Mouse (Mus musculus): ENCODE measurements at regions not wholly inside any gene's neighbourhood (a gene's known extent, or its start where the extent isn't known, plus 50 kb on each side); places are given as distances from the start of the nearest gene placed in this dataset.

GRCm38 (mm10) chr2:133373543-133373942 is 178.4 kb upstream of the Bmp2 start:
- DNase-seq: no peak

- peak in 1 of 2 experiments; percentile 5 for DNase-seq
Measured at GRCm38 (mm10) chr2:133381054-133381453, 170.9 kb upstream of the Bmp2 start.

GRCm38 (mm10) chr2:133383135-133383920 is 168.6 kb upstream of the Bmp2 start:
- DNase-seq: no peak

- DNase-seq: no peak
Measured at GRCm38 (mm10) chr2:133385297-133385696, 166.7 kb upstream of the Bmp2 start.

GRCm38 (mm10) chr2:133387349-133387748 is 164.6 kb upstream of the Bmp2 start:
- DNase-seq: no peak

- DNase-seq: no peak
Measured at GRCm38 (mm10) chr2:133392298-133392697, 159.7 kb upstream of the Bmp2 start.

GRCm38 (mm10) chr2:133397566-133397965 is 154.4 kb upstream of the Bmp2 start:
- DNase-seq: no peak

GRCm38 (mm10) chr2:133399059-133399690 is 152.8 kb upstream of the Bmp2 start:
- DNase-seq: no peak

GRCm38 (mm10) chr2:133400963-133401362 is 151.0 kb upstream of the Bmp2 start:
- DNase-seq: no peak

GRCm38 (mm10) chr2:133416990-133417581 is 134.9 kb upstream of the Bmp2 start:
- DNase-seq: no peak

GRCm38 (mm10) chr2:133419686-133420303 is 132.2 kb upstream of the Bmp2 start:
- no peak for DNase-seq

GRCm38 (mm10) chr2:133425538-133425937 is 126.4 kb upstream of the Bmp2 start:
- DNase-seq: no peak

- DNase-seq: no peak
Measured at GRCm38 (mm10) chr2:133427039-133427438, 124.9 kb upstream of the Bmp2 start.

- DNase-seq: no peak
Measured at GRCm38 (mm10) chr2:133429369-133430062, 122.4 kb upstream of the Bmp2 start.

- DNase-seq: no peak
Measured at GRCm38 (mm10) chr2:133430741-133431438, 121.1 kb upstream of the Bmp2 start.

- DNase-seq: no peak
Measured at GRCm38 (mm10) chr2:133432141-133432813, 119.7 kb upstream of the Bmp2 start.

GRCm38 (mm10) chr2:133436913-133437843 is 114.8 kb upstream of the Bmp2 start:
- no peak for DNase-seq

- DNase-seq: no peak
Measured at GRCm38 (mm10) chr2:133438018-133438417, 113.9 kb upstream of the Bmp2 start.

GRCm38 (mm10) chr2:133443024-133443423 is 108.9 kb upstream of the Bmp2 start:
- no peak for DNase-seq

- DNase-seq: peak in 1 of 2 experiments; percentile 21
Measured at GRCm38 (mm10) chr2:133443490-133443889, 108.5 kb upstream of the Bmp2 start.

All from cerebellum, postnatal 36 days (tissue).